Mouse (Mus musculus): Measurements from ENCODE around the gene Cisd3.

GRCm38 (mm10) chr11:97678301-97678700 is 7.3 kb upstream of the Cisd3 start:
- no peak for TF ChIP-seq CTCF (IDR thresholded peaks at IDR 0.05; ENCODE audit: borderline replicate concordance, extremely low read depth, insufficient read depth, insufficient read length)
- no peak for TF ChIP-seq POLR2A (IDR thresholded peaks at IDR 0.05; ENCODE audit: borderline replicate concordance, extremely low read depth, insufficient read depth, insufficient read length, poor library complexity, severe bottlenecking)
